Mouse (Mus musculus) liver, postnatal 0 days (tissue): ENCODE results near the gene Gm21987.
A peak's percentile ranks its signal among the peaks of the same experiment; 100 is the strongest.

ENCODE experiments used
- CTCF ChIP-seq: sonication (generic); IDR thresholded peaks from 2 replicates; pipeline ENCODE4 v1.5.1; 2016; ENCODE audit warnings: antibody characterized with exemption, low read depth
- EP300 ChIP-seq: IDR thresholded peaks from 2 replicates; pipeline ENCODE4 v1.6.1; 2016; ENCODE audit warnings: antibody characterized with exemption, low read depth, mild to moderate bottlenecking

- peak; percentile 74 for TF ChIP-seq CTCF
- no peak for TF ChIP-seq EP300
Measured at GRCm38 (mm10) chr16:38321452-38321935, 25.3 kb upstream of the Gm21987 start.
